Mouse (Mus musculus) spleen, embryonic (tissue): ENCODE measurements around the gene Spata33.

Experiments used
- CTCF ChIA-PET: fragments of 350-600 bp; sonication (Branson Sonifier 250); formaldehyde crosslinking; loops from one replicate; lab custom pipeline; 2022; lab: Charles Lee

Gene Spata33

DNA sequence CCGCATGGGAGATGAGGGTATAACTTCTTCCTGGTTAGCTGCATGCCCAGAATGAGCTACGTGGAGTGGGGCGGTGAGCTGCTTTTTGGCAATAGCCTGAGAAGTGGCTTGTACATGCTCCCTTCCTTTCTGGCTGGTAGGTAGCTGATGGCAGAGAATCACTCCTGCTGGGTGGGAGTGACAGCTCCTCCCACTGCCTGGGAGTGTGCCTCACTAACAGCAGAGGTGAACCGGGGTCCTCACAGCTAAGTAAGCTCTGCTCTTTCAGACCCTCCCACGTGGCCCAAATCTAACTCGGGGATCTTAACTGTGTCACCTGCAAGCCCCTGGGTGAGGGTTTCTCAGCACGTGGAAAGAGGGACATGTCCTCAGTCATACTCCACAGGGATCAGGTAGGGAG lies 19.9 kb downstream of the Spata33 start:
- CTCF ChIA-PET: no interaction called here

DNA sequence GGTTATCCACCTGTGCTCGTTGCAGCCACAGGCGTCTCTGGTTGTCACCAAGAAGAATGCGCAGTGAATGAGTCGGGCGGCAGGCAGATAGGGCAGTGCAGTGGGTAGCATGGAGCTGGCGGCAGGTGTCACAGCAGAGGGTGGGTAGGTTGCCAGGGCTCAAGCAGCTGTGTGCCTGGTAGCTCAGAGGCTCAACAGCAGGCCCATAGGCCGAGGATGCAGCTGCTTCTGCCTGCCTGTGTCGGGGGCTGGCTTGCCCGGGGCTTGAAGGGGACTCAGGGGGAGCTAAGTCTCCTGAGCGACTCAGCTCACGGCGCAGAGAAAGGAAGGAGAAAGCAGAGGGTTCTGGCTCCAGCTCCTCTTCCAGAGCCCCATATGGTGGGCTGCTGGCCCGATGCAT lies 20.7 kb downstream of the Spata33 start:
- CTCF ChIA-PET: no interaction called here

DNA sequence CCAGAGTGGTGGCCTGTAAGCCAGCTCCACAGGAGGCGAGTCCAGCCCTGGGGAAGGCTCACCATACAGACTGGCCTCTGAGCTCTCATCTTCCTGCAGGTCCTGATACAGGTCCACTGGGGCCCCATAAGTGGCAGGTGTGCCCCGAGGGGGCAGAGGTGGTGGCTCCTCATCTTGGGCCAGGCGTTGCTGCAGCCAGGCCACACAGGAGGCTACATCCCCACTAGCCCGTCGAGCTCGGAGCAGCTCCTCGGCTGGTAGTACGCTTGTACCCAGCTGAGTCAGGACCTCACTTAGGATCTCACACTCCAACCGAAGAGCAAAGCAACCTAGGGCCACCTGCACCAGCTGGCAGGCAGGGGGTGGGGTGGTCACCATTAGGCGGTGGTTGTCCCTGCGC lies 21.1 kb downstream of the Spata33 start:
- CTCF ChIA-PET: no interaction called here

DNA sequence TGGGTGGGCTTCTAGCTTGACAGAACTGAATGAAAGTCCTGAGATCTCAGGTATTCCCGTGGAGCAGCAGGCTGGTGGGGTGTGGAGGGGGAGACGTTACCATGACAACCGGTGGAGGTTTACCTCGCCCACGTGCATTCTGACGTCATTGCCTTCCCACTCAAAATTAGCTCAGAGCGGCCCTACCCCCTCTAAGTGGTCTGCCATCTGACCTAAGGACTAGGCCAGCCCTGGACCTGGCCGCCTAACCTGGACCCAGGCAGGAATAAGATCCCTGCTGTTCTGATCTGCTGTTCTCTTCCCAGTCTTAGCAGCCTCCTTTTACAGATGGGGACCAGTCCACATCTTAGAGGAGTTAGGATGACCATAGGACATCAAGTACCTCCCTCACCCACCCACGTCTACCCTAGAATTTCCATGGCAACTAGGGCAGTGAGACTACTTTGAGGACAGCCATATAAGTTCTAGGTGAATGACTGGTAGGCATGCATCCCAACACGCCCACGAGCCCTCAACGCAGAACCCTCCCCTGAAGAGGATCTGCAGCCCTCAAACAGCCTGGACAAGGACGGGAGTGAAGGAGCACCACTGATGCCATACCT lies 22.4 kb downstream of the Spata33 start:
- CTCF ChIA-PET: no interaction called here

DNA sequence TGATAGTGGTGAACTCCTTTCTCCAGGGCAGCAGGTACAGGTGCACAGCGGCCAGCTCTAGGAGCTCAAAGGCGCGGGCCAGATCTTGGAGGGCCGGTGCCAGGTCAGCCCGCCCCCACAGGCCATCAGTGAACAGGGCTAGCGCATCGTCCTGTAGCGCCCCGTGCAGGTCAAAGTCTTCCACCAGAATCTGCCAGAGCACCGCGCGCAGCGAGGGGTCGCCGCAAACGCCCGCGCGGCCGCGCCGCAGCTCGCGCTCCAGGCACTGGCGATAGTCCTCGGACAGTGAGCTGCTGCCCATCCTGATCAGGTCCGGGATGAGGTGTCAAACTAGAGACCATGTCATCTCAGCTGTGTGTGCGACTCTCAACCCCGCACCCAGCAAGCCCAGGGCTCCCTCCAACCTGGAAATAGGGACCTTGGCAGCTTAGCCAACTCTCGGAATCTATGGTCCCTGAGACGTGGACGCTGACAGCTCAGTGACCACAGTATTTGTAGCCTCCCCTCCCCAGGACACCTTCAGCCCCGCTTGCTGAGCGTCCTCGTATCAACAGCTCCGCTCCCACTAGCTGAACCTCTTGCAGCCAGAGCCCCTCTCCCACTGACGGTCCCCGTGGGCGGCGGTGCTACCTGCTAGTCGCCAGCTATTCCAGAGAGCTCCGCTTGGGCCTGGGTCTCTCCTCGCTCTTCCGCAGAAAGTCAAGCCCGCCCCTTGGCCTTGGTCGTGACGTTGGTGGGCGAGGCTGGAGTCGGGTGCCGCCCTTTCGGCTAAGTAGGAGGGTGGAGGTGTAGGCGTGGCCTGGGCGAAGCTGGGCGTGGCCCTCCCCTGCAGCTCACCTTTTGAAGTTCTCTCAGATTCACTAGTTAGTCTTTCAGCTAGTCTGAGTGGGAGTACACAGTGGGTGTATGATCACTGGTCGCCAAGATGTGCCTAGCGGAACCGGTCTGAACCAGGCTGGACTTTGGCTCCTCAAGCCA lies 23.2 kb downstream of the Spata33 start, which contains the start of gene Spata2l:
Spata2l (minus strand) TSS at position 714 of the 978 bp plus-strand sequence.
- CTCF ChIA-PET: no interaction called here

DNA sequence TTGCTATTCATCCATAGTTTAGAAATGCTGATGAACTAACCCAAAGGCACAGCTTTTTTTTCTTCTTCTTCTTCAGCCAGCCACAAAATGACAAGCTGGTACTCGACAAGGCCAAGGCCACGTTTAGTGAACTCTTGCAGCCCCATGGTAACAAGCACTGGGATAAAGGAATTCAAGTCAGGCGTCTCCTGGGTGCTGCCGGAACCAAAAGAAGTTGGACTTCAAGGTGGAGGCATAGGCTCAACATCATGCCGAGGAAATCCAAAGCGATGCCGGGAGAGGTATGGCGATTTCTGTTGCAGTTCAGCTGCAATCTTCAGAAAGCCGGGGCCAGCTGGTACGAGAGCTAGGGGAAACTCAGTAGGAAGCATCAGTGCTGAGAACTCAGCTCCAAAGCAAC lies 26.8 kb downstream of the Spata33 start:
- CTCF ChIA-PET: no interaction called here

DNA sequence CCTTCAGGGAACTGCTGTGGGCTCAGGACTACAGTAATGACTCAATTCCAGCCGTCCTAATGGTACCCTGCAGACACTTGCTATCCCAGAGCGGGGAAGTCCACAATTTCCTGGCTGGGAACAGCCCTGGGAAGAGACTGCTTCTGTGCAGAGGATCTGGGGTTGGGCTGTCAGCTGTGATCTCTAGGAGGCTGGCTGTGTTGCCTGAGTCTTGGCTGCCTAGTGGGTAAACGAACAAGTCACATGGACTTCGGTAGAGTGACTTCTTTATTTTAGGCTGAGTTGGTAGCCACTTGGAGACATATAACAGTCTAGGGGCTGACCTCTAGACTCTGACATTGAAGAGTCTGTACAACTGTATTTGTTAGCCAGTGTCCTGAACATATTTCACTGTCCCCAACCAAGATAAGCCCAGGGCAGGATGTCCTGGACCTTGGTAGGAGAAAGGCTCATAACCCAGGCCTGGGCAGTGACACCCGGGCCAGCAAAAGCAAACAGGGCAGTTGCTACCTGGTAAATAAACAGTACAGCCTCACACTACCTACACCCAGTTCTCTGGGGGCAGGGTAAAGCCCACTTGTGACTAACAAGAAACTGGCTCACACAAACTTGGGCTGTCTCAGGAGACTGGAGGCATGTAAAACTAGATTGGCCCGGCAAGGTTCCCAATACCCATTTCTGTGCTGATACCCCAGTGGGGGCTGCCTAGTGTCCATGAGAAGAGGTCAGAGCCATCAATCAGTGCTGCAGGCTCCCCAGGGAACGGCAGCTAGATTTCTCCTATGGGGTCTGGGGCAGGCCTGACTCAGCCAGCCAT lies 29.7 kb downstream of the Spata33 start:
- CTCF ChIA-PET: no interaction called here

DNA sequence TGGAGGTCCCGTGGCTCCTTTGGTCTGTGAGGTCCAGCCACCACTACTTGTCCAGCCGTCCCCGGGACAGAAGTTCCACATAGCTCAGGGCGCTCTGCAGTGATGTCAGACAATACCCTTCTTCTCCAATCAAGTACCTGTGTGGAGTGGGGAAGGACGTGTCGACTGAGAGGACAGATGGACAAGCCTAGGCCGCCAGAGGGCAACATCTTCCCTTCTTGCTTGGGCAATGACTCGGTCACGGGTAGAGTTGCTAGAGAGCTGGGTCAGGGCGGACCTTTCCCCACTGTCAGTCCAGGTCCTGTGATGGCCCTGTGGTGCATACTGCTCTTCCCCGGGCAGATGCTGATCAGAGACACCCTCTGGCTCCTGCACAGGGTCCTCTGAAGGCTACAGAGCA lies 30.4 kb downstream of the Spata33 start:
- CTCF ChIA-PET: no interaction called here

DNA sequence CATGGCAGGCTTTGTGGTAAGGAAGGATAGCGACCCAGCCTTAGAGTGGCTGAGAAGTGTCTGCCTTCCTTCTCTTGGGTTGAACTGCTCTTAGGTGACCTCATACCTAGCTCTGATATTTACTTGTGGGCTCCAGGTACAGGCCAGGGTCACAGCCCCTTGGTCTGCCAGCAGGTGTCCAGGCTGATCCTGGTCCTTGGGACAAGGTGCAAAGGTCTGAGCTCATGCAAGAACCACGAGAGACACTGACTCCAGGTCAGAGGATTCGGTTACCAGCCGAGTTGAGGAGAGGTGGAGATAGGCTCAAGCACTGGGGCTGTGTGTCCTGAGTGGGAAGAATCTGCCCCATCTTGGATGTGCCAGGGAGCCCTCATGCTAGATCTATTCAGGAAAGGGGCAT lies 31.8 kb downstream of the Spata33 start:
- CTCF ChIA-PET: no interaction called here

DNA sequence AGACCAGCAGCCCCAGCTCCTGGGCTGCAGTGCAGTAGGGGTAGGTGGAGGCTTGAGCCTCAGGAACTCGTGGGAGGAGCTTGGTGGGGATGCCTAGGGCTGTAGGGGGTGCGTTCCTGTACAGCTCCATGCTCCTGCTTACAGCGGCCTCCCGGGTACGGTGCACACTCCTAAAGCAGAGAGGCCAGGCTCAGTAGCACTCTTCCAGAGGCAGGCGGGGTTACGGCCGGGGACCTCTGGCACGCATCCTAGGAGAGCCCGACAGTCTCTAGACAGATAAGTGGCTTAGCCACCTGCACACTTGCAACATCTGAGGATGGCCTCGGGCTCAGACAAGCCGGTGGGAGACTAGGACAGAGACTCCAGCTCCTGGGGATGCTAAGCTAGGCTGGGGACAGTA lies 32.9 kb downstream of the Spata33 start:
- CTCF ChIA-PET: no interaction called here

DNA sequence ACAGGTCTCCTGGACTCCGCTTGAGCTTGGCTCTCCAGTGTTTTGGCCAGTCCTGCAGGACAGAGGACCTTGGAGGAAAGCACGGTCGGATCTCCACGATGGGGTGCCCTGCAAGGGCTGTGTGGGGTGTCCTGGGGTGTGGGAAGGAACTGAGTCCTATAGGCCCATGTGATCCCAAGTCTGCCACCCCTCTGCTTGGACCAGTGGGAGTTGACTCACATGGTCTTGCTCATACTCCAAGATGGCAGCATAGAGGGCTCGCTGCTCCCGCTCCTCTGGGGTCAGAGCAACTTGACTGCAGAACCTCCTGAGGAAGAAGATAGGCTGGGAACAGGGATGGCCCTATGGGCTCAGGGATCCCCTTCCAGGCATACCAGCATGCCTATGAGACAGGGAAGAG lies 35.1 kb downstream of the Spata33 start:
- CTCF ChIA-PET: no interaction called here

DNA sequence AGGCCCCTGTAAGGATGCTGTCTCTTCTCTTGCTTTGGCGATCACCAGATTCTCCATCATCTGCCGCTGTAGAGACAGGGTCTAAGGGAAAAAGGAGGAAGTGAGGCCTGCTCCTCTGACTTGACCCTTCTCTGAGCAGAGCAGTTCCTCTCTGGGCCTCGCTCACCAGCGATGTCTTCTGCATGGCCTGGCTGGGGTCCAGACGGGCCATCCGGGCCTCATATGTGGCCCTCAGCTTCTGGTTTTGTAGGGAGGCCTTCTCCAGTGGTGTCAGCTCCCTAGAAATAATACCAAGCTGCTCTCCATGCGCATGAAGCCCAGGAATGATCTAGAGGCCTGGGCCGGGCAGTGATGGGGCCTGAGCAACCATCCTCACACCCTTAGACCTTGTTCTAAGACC lies 36.0 kb downstream of the Spata33 start:
- CTCF ChIA-PET: no interaction called here

DNA sequence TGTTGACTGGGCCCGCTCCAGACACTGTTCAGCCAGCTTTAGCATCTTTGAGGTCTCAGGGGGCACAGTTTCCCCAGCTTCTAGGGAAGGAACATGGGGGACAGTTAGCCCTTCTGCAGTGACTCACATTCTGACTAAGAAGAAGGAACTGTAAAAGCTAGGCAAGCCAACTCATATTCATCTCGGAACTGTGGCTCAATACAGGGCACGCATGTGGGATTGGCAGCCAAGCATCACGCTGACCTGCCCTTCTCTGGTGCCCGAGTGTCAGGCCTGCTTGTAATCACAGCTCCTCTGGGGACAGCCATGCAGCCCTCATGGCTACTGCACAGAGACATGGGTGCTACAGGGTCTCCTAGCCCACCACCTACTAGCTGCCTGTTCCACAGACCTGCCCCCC lies 38.3 kb downstream of the Spata33 start:
- CTCF ChIA-PET: no interaction called here

DNA sequence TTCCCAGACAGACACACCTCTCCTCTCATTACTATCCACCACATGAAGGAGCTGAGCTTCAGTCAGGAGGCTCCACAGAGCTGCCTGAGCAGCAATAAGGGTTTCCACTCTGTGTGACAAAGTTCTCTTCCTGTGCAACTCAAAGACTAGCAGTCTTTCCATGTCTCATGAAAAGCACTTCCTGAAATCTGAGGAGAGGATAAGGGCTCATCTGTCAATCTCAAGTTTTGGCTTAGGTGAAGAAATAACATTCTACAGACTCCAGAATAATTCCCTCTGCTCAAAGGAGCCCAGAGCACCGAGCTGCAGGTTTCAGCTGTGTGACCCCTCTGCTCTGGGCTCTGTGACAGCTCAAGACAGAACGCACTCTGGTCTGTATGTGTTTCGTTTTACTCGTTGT lies 40.3 kb downstream of the Spata33 start:
- CTCF ChIA-PET: no interaction called here

DNA sequence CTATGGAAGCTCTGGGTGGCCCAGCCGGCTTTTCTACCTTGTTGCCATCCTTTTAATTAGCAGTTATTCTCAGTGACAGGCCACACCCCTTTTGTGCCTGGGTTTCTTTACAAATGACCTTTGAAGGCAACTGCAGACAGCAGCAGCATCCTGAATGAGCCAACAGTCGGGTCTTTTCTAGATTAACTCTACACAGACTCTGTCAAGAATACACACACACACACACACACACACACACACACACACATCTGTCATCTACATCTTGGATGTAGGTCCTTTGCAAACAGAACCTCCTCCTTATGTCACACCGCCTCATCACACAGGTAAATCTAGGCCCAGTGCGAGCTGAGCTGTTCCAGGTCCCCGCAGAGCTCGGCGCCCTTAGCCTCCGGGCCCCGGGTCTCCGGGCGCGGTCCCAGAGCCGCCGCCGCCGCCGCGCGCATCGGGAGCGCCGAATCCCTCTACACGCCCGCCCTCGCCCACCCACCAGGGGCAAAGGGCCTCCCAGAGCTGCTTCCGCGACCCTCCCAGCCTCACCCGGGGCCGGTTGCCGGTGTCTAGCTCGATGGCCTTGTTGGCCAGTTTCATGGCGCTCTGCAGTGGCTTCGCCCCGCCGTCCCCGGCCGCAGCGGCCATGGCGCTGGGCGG lies 40.9 kb downstream of the Spata33 start:
- CTCF ChIA-PET: interaction anchor here (0.6 kb wide), 1 partner anchor 27 kb away, joined by 3 read pairs; no protein-coding TSS in a partner anchor

DNA sequence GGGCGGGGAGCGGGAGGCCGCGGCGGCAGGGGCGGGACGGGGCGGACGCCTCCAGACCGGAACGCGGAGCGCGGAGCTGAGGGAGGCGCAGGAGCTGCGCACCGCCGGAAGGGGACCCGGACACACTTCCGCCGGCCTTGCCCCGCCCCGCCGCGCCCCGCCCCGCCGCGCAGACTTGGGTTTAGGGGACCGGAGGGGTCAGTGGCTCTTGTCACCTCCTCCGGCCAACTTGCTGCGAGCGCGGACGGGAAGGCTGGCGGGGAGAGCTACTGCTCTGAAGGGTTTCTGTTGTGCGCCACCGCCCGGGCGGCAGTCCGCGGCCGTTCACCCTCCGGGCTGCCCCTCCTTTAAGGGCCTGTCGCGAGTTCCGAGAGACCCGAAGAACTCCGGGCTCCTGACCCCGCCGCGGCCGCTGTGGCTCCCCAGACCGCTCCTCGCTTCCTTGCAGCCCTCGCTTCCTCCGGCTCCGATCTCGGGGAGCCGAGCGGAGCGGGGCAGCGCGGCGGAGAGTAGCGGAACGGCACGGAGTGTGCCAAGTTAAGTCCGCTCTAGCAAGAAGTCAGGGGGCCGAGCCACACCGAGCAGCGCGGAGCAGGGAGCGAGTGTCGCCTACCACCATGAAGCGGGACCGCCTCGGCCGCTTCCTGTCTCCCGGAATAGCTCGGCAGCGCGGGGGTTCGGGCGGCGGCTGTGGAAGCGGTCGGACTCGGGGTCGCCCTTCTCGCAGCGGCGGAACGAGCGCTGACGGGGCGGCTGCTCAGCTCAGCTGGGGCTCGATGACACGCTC lies 41.7 kb downstream of the Spata33 start, which contains the start of the genes Zfp276 and Vps9d1:
Zfp276 (plus strand) TSS at position 97 of the 787 bp plus-strand sequence.
Vps9d1 (minus strand) TSS at position 250 of the 787 bp plus-strand sequence.
- CTCF ChIA-PET: interaction anchor here (0.6 kb wide), 1 partner anchor 27 kb away, joined by 3 read pairs; no protein-coding TSS in a partner anchor

DNA sequence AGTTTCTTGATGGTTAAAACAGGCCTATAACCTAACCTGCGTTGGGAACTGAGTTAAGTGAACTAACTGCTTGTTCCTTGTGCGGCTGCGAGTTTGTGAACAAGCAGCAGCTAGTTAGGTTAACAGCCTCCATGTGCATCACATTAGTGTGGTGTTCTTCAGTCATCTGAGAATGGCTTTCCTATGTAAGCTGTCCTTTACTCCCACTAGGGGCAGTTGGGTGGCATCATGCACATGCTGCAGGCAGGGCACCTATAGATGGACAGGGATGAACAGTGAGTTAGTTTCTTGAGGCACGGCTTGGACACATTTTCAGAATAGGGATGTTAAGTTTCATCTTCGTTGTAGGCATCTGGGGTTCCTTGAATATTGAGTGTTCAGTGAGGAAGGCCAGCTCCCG lies 42.5 kb downstream of the Spata33 start:
- CTCF ChIA-PET: no interaction called here

DNA sequence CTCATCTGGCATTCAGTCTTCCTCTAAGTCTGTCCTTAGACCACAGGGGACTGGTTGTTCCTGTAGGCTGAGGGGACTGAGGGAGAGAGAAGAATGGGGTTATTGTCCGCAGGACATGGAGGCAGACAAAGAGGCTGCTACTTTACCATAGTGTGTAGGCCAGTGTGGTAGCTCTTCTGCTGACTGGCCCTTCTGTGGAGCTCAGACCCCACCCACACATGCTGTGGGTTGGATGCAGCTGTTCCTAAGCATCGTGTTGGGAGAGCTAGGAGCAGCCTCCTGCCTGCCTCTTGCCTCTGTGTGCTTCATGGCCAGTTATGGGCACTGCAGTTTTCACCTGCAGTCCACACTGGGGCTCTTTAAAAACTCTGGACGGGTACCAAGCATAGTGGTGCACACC lies 44.5 kb downstream of the Spata33 start:
- CTCF ChIA-PET: no interaction called here

DNA sequence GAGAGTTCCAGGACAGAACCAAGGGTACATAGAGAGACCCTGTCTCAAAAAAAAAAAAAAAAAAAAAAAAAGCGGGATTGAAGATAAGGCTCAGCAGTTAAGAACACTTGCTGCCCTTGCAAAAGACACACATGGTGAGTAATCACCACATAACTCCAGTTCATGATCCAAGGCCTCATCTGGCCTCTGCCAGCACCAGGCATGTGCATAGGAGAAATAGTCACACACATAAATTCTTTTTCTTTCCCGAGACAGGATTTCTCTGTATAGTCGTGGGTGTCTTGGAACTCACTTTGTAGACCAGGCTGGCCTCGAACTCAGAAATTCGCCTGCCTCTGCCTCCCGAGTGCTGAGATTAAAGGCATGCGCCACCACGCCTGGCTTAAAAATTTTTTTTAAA lies 45.0 kb downstream of the Spata33 start:
- CTCF ChIA-PET: interaction anchor here (0.6 kb wide), 1 partner anchor 20 kb away, joined by 3 read pairs; no protein-coding TSS in a partner anchor

DNA sequence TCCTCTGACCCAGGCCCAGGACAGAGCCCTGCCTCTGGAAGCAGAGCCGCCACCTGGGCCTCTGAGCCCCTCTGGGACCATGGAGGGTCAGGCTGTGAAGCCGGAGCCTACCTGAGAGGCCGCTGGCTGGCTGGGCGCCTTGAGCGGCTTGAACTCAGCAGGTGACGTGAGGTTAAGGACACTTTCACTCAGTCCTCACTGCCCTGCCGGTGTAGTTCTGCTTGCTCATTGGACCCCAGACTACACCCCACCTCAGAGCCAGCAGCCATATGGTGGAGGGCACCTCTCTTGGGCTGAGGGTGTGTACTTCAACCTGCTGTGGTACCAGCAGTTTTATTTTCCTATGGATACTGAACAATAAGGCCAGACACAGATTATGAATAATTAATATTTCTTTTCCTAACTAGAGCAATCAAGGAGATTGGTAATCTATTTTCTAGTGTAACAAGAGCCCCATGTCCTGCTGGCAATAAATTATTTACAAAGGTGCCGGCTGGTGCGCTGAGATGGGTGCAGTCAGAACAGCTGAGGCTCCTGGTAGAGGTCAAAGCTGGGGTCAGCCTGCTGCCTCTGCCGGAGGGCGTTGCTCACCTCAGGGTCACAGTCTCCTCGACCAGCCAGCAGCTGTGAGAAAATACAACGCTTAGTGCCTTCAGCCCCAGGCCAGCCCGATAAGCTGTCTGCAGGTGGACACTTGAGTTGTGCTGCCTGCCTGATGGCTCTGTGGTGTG lies 55.5 kb downstream of the Spata33 start:
- CTCF ChIA-PET: no interaction called here
